Mouse (Mus musculus): ENCODE measurements around the gene Slc25a21. TPM values are rescaled to one million over a fixed set of nuclear protein-coding genes. Genes with fewer than 3 reads are reported as not detected.

The Slc25a21 gene
- polyA plus RNA-seq, 1 experiment from 2014 or later = 0.19 TPM

DNA sequence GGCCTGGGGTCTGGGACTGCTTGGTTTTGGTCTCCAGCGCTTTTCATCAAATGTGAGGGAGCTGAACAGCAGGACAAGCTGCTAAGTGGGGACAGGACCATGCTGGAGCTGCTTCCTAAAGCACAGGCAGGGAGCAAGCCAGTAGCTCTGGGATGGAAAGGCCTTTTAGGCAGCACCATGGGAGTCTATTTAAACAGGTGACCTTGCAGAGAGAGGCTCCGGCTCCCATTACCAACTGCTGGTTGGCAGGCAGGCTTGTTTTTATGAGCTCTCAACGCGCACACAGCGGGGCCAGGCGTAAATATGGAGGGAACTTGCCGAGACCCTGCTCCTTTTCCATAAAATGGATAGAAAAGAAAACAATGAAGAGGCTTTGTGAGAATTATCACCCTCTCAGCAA, 292.1 kb downstream of the Slc25a21 start:
- Histone ChIP-seq H3K9ac (ENCODE audit: low read length) (no peak overlapping the region), H3K4me2 (ENCODE audit: low read length) (no peak overlapping the region), H3K9me3 (ENCODE audit: control insufficient read depth, low read length) (no peaks in the 10 kb centered on the region), H3K27ac (ENCODE audit: low read depth) (no peak overlapping the region), H3K36me3 (ENCODE audit: control insufficient read depth, insufficient read depth, low read length) (no peaks in the 10 kb centered on the region), H3K4me1 (replicated peaks; ENCODE audit: control insufficient read depth, insufficient read depth, low read length) (no peaks in the 10 kb centered on the region), H3K4me3 (ENCODE audit: low read depth, low read length) (no peak overlapping the region), H3K27me3 (replicated peaks; ENCODE audit: control insufficient read depth, insufficient read depth, low read length) (no peaks in the 10 kb centered on the region)
- DNase-seq (ENCODE audit: low spot score) (no peak), ATAC-seq (replicated peaks; ENCODE audit: low FRiP score, low TSS enrichment, low read depth) (no peak)
- WGBS = 44% methylated on average over 7 of the region's 7 CpGs

DNA sequence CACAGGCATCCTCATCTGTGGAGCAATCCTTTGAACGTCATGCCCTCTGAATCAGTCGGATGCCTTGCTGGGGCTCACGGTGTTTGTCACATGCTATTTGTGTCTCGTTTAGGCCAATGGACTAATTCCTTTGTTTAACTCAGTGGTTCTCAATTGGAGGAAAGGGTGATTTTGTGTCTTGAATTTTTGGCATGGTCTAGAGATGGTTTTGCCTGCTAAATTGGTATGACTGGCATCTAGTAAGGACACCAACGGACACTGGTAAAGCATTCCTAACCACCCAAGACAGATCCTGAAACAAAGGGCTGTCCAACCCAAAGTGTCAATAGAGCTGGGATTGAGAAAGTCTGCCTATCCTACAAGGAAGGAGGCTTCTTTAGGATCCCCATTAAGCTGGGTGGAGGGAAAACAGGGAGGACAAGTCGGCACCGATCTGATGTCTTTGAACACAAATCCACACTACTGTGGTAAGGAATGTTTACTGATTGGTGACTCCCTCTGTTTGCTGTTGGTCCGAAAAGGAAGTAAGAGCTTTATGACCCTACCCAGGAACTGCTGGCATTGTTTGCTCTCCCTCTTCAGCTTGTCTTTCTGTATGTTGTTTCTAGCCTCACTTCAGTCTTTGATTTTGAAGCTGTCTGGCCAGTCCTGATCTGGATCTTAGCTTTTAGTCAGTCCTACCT, 294.4 kb downstream of the Slc25a21 start:
- DNase-seq (ENCODE audit: low spot score) (no peak), ATAC-seq (replicated peaks; ENCODE audit: low FRiP score, low TSS enrichment, low read depth) (no peak)
- no peaks in the 10 kb centered on the region for H3K4me1 ChIP-seq (replicated peaks; ENCODE audit: control insufficient read depth, insufficient read depth, low read length)
- H3K4me3 ChIP-seq (ENCODE audit: low read depth, low read length) = no peak overlapping the region
- no peaks in the 10 kb centered on the region for H3K9me3 ChIP-seq (ENCODE audit: control insufficient read depth, low read length)
- WGBS = 68% methylated on average over 8 of the region's 8 CpGs
- no peaks in the 10 kb centered on the region for H3K36me3 ChIP-seq (ENCODE audit: control insufficient read depth, insufficient read depth, low read length)
- no peak overlapping the region for H3K27ac ChIP-seq (ENCODE audit: low read depth)
- H3K27me3 ChIP-seq (replicated peaks; ENCODE audit: control insufficient read depth, insufficient read depth, low read length) = no peaks in the 10 kb centered on the region
- no peak overlapping the region for H3K9ac ChIP-seq (ENCODE audit: low read length)
- H3K4me2 ChIP-seq (ENCODE audit: low read length) = no peak overlapping the region

GRCm38 (mm10) chr12:56897976-56898375, 299.3 kb downstream of the Slc25a21 start:
- DNase-seq (ENCODE audit: low spot score) (no peak), ATAC-seq (replicated peaks; ENCODE audit: low FRiP score, low TSS enrichment, low read depth) (no peak)
- H3K27me3 ChIP-seq (replicated peaks; ENCODE audit: control insufficient read depth, insufficient read depth, low read length) = no peaks in the 10 kb centered on the region
- H3K27ac ChIP-seq (ENCODE audit: low read depth) = no peak overlapping the region
- H3K4me1 ChIP-seq (replicated peaks; ENCODE audit: control insufficient read depth, insufficient read depth, low read length) = no peaks in the 10 kb centered on the region
- H3K36me3 ChIP-seq (ENCODE audit: control insufficient read depth, insufficient read depth, low read length) = no peaks in the 10 kb centered on the region
- no peak overlapping the region for H3K4me3 ChIP-seq (ENCODE audit: low read depth, low read length)
- no peak overlapping the region for H3K9ac ChIP-seq (ENCODE audit: low read length)
- no peaks in the 10 kb centered on the region for H3K9me3 ChIP-seq (ENCODE audit: control insufficient read depth, low read length)
- H3K4me2 ChIP-seq (ENCODE audit: low read length) = no peak overlapping the region
- WGBS = 83% methylated on average over 8 of the region's 8 CpGs

GRCm38 (mm10) chr12:56897221-56897937, 299.9 kb downstream of the Slc25a21 start:
- Histone ChIP-seq H3K4me3 (ENCODE audit: low read depth, low read length) (no peak overlapping the region), H3K27me3 (replicated peaks; ENCODE audit: control insufficient read depth, insufficient read depth, low read length) (no peaks in the 10 kb centered on the region), H3K4me1 (replicated peaks; ENCODE audit: control insufficient read depth, insufficient read depth, low read length) (no peaks in the 10 kb centered on the region), H3K9me3 (ENCODE audit: control insufficient read depth, low read length) (no peaks in the 10 kb centered on the region), H3K36me3 (ENCODE audit: control insufficient read depth, insufficient read depth, low read length) (no peaks in the 10 kb centered on the region), H3K9ac (ENCODE audit: low read length) (no peak overlapping the region), H3K4me2 (ENCODE audit: low read length) (no peak overlapping the region), H3K27ac (ENCODE audit: low read depth) (no peak overlapping the region)
- DNase-seq (ENCODE audit: low spot score) = no peak
- no peak for ATAC-seq (replicated peaks; ENCODE audit: low FRiP score, low TSS enrichment, low read depth)
- WGBS = 86% methylated on average over 8 of the region's 8 CpGs

DNA sequence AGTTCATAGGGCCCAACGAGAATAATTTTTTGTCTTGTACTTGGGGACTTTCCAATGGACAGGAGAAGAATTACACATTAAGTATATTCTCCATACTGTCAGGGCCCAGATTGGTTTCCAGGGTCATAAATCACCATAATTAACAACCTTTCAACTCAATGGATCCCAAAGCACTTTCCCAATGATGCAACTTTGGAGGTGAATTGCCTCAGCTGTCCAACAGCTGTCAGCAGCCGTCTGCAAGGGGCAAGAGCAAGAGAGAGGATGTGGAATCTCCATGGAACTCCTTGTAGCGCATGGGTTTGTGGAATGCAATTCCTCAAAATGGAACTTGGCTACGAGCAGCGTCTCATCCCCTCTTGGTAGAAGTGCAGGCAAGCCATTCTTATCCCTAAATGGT, 302.3 kb downstream of the Slc25a21 start:
- DNase-seq (ENCODE audit: low spot score) (no peak), ATAC-seq (replicated peaks; ENCODE audit: low FRiP score, low TSS enrichment, low read depth) (no peak)
- H3K27ac ChIP-seq (ENCODE audit: low read depth) = no peak overlapping the region
- H3K9me3 ChIP-seq (ENCODE audit: control insufficient read depth, low read length) = no peaks in the 10 kb centered on the region
- no peaks in the 10 kb centered on the region for H3K4me1 ChIP-seq (replicated peaks; ENCODE audit: control insufficient read depth, insufficient read depth, low read length)
- no peaks in the 10 kb centered on the region for H3K27me3 ChIP-seq (replicated peaks; ENCODE audit: control insufficient read depth, insufficient read depth, low read length)
- no peak overlapping the region for H3K4me3 ChIP-seq (ENCODE audit: low read depth, low read length)
- no peak overlapping the region for H3K4me2 ChIP-seq (ENCODE audit: low read length)
- no peak overlapping the region for H3K9ac ChIP-seq (ENCODE audit: low read length)
- no peaks in the 10 kb centered on the region for H3K36me3 ChIP-seq (ENCODE audit: control insufficient read depth, insufficient read depth, low read length)
- WGBS = 60% methylated on average over 5 of the region's 5 CpGs

DNA sequence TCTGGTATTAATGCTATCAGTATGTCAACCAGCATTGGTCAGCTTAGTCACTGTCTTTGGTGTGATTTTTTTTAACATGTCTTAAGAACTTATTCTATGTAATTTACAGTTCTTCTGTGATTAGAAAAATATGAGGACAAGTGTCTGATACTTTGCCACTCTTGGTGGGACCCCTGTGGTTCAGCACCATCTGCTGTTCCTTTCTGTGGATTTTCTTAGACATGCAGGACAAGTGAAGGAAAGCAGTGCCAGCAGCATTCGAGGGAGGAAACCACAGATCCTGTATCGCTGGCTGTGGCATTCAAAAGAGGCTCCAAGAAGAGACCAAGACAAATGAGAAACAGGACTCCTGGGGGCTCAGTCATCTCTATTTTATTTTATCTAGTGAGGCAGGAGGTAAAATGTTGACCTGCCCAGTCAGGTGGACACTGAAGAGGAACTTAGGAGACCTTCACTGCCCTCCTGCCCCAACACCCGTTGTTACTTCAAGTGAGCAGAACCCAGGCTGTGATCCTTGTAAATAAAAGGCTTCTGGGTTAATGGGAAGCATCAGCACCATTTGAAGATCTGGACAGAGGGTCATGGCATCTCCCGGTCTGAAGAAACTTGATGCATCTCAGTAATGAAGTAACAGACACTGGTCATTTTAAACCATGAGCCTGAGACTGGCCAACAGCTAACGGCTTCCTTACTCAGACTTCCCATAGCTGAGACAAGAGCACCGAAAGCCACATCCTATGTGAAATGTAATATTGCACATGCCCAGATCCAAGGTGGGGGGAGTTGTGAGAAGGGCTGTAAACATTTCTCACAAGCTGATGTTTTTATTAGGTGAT, 306.2 kb downstream of the Slc25a21 start:
- no peak for DNase-seq (ENCODE audit: low spot score)
- Histone ChIP-seq H3K4me1 (replicated peaks; ENCODE audit: control insufficient read depth, insufficient read depth, low read length) (no peaks in the 10 kb centered on the region), H3K9ac (ENCODE audit: low read length) (no peak overlapping the region), H3K27me3 (replicated peaks; ENCODE audit: control insufficient read depth, insufficient read depth, low read length) (no peaks in the 10 kb centered on the region), H3K36me3 (ENCODE audit: control insufficient read depth, insufficient read depth, low read length) (no peaks in the 10 kb centered on the region), H3K4me3 (ENCODE audit: low read depth, low read length) (no peak overlapping the region), H3K4me2 (ENCODE audit: low read length) (no peak overlapping the region), H3K27ac (ENCODE audit: low read depth) (no peak overlapping the region), H3K9me3 (ENCODE audit: control insufficient read depth, low read length) (no peaks in the 10 kb centered on the region)
- no peak for ATAC-seq (replicated peaks; ENCODE audit: low FRiP score, low TSS enrichment, low read depth)
- WGBS = 61% methylated on average over 6 of the region's 6 CpGs

DNA sequence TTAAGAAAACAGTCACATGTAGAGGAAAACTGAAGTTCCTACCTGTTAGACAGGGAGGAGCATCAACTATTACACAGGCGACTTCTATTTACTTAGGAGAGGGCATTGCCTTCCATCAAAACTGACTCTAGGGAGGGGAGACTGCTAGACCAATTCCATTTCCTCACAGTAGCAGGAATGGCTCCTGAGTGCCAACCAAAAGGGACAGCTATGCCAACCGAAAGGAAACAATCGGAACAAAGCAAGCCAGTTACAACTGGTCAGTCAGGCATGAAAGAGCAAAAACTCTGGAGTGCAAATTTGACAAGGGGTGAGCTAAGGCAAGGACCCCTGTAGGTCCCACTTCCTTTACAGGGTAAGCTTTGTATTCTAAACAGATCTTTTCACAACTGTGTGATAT, 319.5 kb downstream of the Slc25a21 start:
- Histone ChIP-seq H3K27ac (ENCODE audit: low read depth) (no peak overlapping the region), H3K4me2 (ENCODE audit: low read length) (no peak overlapping the region), H3K36me3 (ENCODE audit: control insufficient read depth, insufficient read depth, low read length) (no peaks in the 10 kb centered on the region), H3K4me3 (ENCODE audit: low read depth, low read length) (no peak overlapping the region), H3K4me1 (replicated peaks; ENCODE audit: control insufficient read depth, insufficient read depth, low read length) (no peaks in the 10 kb centered on the region), H3K9me3 (ENCODE audit: control insufficient read depth, low read length) (no peaks in the 10 kb centered on the region), H3K9ac (ENCODE audit: low read length) (no peak overlapping the region), H3K27me3 (replicated peaks; ENCODE audit: control insufficient read depth, insufficient read depth, low read length) (no peaks in the 10 kb centered on the region)
- 63% methylated on average over 3 of the region's 3 CpGs for WGBS
- DNase-seq (ENCODE audit: low spot score) (no peak), ATAC-seq (replicated peaks; ENCODE audit: low FRiP score, low TSS enrichment, low read depth) (no peak)

DNA sequence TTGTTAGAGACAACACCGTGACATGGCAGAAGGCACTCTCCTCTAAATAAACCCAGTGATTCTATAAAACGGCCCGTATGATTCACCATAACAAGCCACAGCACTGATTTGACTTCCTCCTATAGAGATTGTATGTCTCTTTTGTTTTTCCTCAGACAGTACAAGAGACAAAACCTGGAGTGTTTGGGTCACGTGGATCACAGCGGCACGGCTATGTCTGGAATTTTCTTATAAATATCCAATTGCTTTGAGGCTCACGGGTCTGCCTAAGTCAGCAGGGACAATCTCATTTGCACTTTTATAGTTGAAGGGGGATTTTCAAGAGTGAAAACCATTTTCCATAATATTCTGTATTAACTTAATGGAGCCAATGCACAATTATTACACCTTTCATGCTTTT, 320.7 kb downstream of the Slc25a21 start:
- Histone ChIP-seq H3K9ac (ENCODE audit: low read length) (no peak overlapping the region), H3K4me3 (ENCODE audit: low read depth, low read length) (no peak overlapping the region), H3K27me3 (replicated peaks; ENCODE audit: control insufficient read depth, insufficient read depth, low read length) (no peaks in the 10 kb centered on the region), H3K9me3 (ENCODE audit: control insufficient read depth, low read length) (no peaks in the 10 kb centered on the region), H3K4me1 (replicated peaks; ENCODE audit: control insufficient read depth, insufficient read depth, low read length) (no peaks in the 10 kb centered on the region), H3K36me3 (ENCODE audit: control insufficient read depth, insufficient read depth, low read length) (no peaks in the 10 kb centered on the region), H3K4me2 (ENCODE audit: low read length) (peak overlapping the region; percentile 13; the same call in 1 of the 2 replicates), H3K27ac (ENCODE audit: low read depth) (no peak overlapping the region)
- no peak for ATAC-seq (replicated peaks; ENCODE audit: low FRiP score, low TSS enrichment, low read depth)
- no peak for DNase-seq (ENCODE audit: low spot score)
- 29% methylated on average over 7 of the region's 7 CpGs for WGBS

All from intestine, embryonic 14.5 days (tissue).